In genomic region chr5:114041327-114041930, GRCm38 (mm10) we compare ENCODE assay signal across 8 mouse cellular contexts. TPM values are rescaled to one million over a fixed set of nuclear protein-coding genes. Genes with fewer than 3 reads are reported as not detected.
DNase-seq lines count a peak whose midpoint lies in the region; ATAC-seq lines count a peak whose summit lies in the region.

No protein-coding gene starts in this region.

- peak overlapping the region; percentile 41; the same call in 1 of the 2 replicates for H3K27ac ChIP-seq in hindbrain, embryonic 10.5 days
- H3K27ac ChIP-seq in hindbrain, embryonic 14.5 days = no peak overlapping the region

- WGBS in hindbrain, embryonic 10.5 days = 29% methylated on average over 15 of the region's 15 CpGs
- WGBS in hindbrain, embryonic 14.5 days = 25% methylated on average over 15 of the region's 15 CpGs

- H3K9me3 ChIP-seq in hindbrain, embryonic 10.5 days = no peaks in the 10 kb centered on the region
- no peaks in the 10 kb centered on the region for H3K9me3 ChIP-seq in hindbrain, embryonic 14.5 days (ENCODE audit: control insufficient read depth, low read length)

- H3K9ac ChIP-seq in hindbrain, embryonic 14.5 days = no peak overlapping the region

- no peaks in the 10 kb centered on the region for H3K36me3 ChIP-seq in hindbrain, embryonic 10.5 days
- peaks cover 65% of the 10 kb centered on the region for H3K36me3 ChIP-seq in hindbrain, embryonic 14.5 days (replicated peaks; ENCODE audit: control insufficient read depth, insufficient read depth)

- 0 out of 2 replicates have a peak, but pooled peaks cover 6% of the 10 kb centered on the region for H3K27me3 ChIP-seq in hindbrain, embryonic 10.5 days (ENCODE audit: insufficient read depth, poor library complexity, severe bottlenecking)
- no peaks in the 10 kb centered on the region for H3K27me3 ChIP-seq in hindbrain, embryonic 14.5 days (ENCODE audit: control insufficient read depth, insufficient read depth, low read length)

- H3K4me2 ChIP-seq in hindbrain, embryonic 14.5 days (replicated peaks) = no peak overlapping the region

- peak; percentile 22 for DNase-seq in hindbrain, embryonic 10.5 days (ENCODE audit: low spot score)
- no peak for DNase-seq in hindbrain, embryonic 14.5 days (ENCODE audit: low spot score)
- DNase-seq in MEL-GATA-1-ER (ENCODE audit: extremely low read depth, low read depth) = peak; percentile 17
- peak; percentile 14 for DNase-seq in fibroblast of lung, adult 2 months (ENCODE audit: low read depth)
- peak; percentile 49 to 60 for DNase-seq in kidney, postnatal 25 days
- peak; percentile 69 to 71 for DNase-seq in lung, postnatal 4 days
- DNase-seq in layer of hippocampus, postnatal 10 days (ENCODE audit: low spot score in 2 of 2) = no peak
- DNase-seq in right cerebral cortex, postnatal 4 days = no peak

- no peak overlapping the region for H3K4me3 ChIP-seq in hindbrain, embryonic 10.5 days
- H3K4me3 ChIP-seq in hindbrain, embryonic 14.5 days (replicated peaks; ENCODE audit: low read length) = no peak overlapping the region

- ATAC-seq in hindbrain, embryonic 14.5 days (ENCODE audit: low FRiP score) = no peak

- H3K4me1 ChIP-seq in hindbrain, embryonic 10.5 days (replicated peaks) = peaks cover 19% of the 10 kb centered on the region
- no peaks in the 10 kb centered on the region for H3K4me1 ChIP-seq in hindbrain, embryonic 14.5 days (replicated peaks; ENCODE audit: control insufficient read depth, insufficient read depth, low read length)

RNA-seq across cellular contexts. Expression of gene Usp30, which starts 23.8 kb away (rescaled TPM):
- polyA plus RNA-seq in hindbrain, embryonic 10.5 days (2016; fragmentation: Nextera tagmentation; extraction: Ambion mirVana) = 12.3 and 13.2 TPM in 2 replicates
- 15.3 and 16.6 TPM in 2 replicates for polyA plus RNA-seq in hindbrain, embryonic 14.5 days (2014; fragmentation: Nextera tagmentation; extraction: Ambion mirVana)
- 10 to 100 TPM; 25.3 to 32.8 TPM for total RNA-seq in layer of hippocampus, postnatal 10 days (2021)

RNA-seq across cellular contexts. Expression of gene Dao, which starts 37.9 kb away (rescaled TPM):
- polyA plus RNA-seq in hindbrain, embryonic 10.5 days (2016; fragmentation: Nextera tagmentation; extraction: Ambion mirVana) = not detected in 2 replicates
- polyA plus RNA-seq in hindbrain, embryonic 14.5 days (2014; fragmentation: Nextera tagmentation; extraction: Ambion mirVana) = not detected in 2 replicates
- not detected for total RNA-seq in layer of hippocampus, postnatal 10 days (2021)

RNA-seq across cellular contexts. Expression of gene Ssh1, which starts 47.7 kb away (rescaled TPM):
- polyA plus RNA-seq in hindbrain, embryonic 10.5 days (2016; fragmentation: Nextera tagmentation; extraction: Ambion mirVana) = 14.8 and 16.9 TPM in 2 replicates
- 17.8 and 19.4 TPM in 2 replicates for polyA plus RNA-seq in hindbrain, embryonic 14.5 days (2014; fragmentation: Nextera tagmentation; extraction: Ambion mirVana)
- 10 to 100 TPM; 25.7 to 27.1 TPM for total RNA-seq in layer of hippocampus, postnatal 10 days (2021)

RNA-seq across cellular contexts. Expression of gene Svop, which starts 49.9 kb away (rescaled TPM):
- polyA plus RNA-seq in hindbrain, embryonic 10.5 days (2016; fragmentation: Nextera tagmentation; extraction: Ambion mirVana) = 11.3 and 30.3 TPM in 2 replicates
- polyA plus RNA-seq in hindbrain, embryonic 14.5 days (2014; fragmentation: Nextera tagmentation; extraction: Ambion mirVana) = 83.0 and 87.8 TPM in 2 replicates
- 100 to 1,000 TPM; 134 to 141 TPM for total RNA-seq in layer of hippocampus, postnatal 10 days (2021)

Comparison
In these comparisons a context has a peak if more than half of its experiments do, and no peak if none do; other contexts are left out.
1. DNase-seq: peak in hindbrain, embryonic 10.5 days (single experiment), MEL-GATA-1-ER (single experiment), fibroblast of lung, adult 2 months (single experiment), kidney, postnatal 25 days (2 of 2) and lung, postnatal 4 days (2 of 2); none in hindbrain, embryonic 14.5 days (single experiment), layer of hippocampus, postnatal 10 days (0 of 2) and right cerebral cortex, postnatal 4 days (single experiment).